8 mouse cellular contexts compared by ENCODE assay signal in genomic region chr1:139267844-139268243, GRCm38 (mm10).
DNase-seq lines count a peak whose midpoint lies in the region; ATAC-seq and TF ChIP-seq lines count a peak whose summit lies in the region.

No protein-coding gene starts in this region.

- TF ChIP-seq EP300 in heart, postnatal 0 days (IDR thresholded peaks at IDR 0.05; ENCODE audit: low read depth), result no peak

- no peaks in the 10 kb centered on the region for H3K4me1 ChIP-seq in heart, postnatal 0 days (ENCODE audit: control insufficient read depth, insufficient read depth)
- no peaks in the 10 kb centered on the region for H3K4me1 ChIP-seq in heart, embryonic 10.5 days
- no peaks in the 10 kb centered on the region for H3K4me1 ChIP-seq in E14TG2a.4 (replicated peaks; ENCODE audit: low read depth, low read length)
- H3K4me1 ChIP-seq in midbrain, embryonic 10.5 days, result no peaks in the 10 kb centered on the region

- peak; percentile 71 for DNase-seq in heart, postnatal 0 days (ENCODE audit: low spot score)
- DNase-seq in heart, embryonic 10.5 days (ENCODE audit: low spot score), result no peak
- peak; percentile 23 for DNase-seq in cerebellum, adult 8-10 months
- peak; percentile 55 for DNase-seq in layer of hippocampus, adult 9-10 months (ENCODE audit: low spot score)
- DNase-seq in midbrain, embryonic 10.5 days (ENCODE audit: low spot score), result peak; percentile 24
- DNase-seq in thymus, postnatal 10 days (ENCODE audit: low spot score in 2 of 2), result peak; percentile 6 to 56

- no peaks in the 10 kb centered on the region for H3K36me3 ChIP-seq in heart, postnatal 0 days (replicated peaks; ENCODE audit: control insufficient read depth, insufficient read depth, low read length)
- H3K36me3 ChIP-seq in heart, embryonic 10.5 days, result no peaks in the 10 kb centered on the region
- H3K36me3 ChIP-seq in E14TG2a.4 (ENCODE audit: insufficient read depth, low read length), result no peaks in the 10 kb centered on the region
- no peaks in the 10 kb centered on the region for H3K36me3 ChIP-seq in midbrain, embryonic 10.5 days

- H3K4me3 ChIP-seq in heart, postnatal 0 days (ENCODE audit: low read depth, low read length), result no peak overlapping the region
- no peak overlapping the region for H3K4me3 ChIP-seq in heart, embryonic 10.5 days
- H3K4me3 ChIP-seq in E14TG2a.4 (replicated peaks; ENCODE audit: low read length), result no peak overlapping the region
- H3K4me3 ChIP-seq in midbrain, embryonic 10.5 days, result no peak overlapping the region

- H3K9ac ChIP-seq in heart, postnatal 0 days (replicated peaks; ENCODE audit: low read depth, low read length), result no peak overlapping the region

- no peaks in the 10 kb centered on the region for H3K9me3 ChIP-seq in heart, postnatal 0 days (replicated peaks; ENCODE audit: control insufficient read depth, low read length)
- no peaks in the 10 kb centered on the region for H3K9me3 ChIP-seq in heart, embryonic 10.5 days
- no peaks in the 10 kb centered on the region for H3K9me3 ChIP-seq in E14TG2a.4 (ENCODE audit: low read length)
- H3K9me3 ChIP-seq in midbrain, embryonic 10.5 days (replicated peaks), result no peaks in the 10 kb centered on the region

- TF ChIP-seq CTCF in heart, postnatal 0 days (IDR thresholded peaks at IDR 0.05; ENCODE audit: low read depth), result peak; percentile 87
- peak; percentile 83 for TF ChIP-seq CTCF in E14TG2a.4 (conservative IDR thresholded peaks at IDR 0.05; ENCODE audit: low read length)

- no peaks in the 10 kb centered on the region for H3K27me3 ChIP-seq in heart, postnatal 0 days (ENCODE audit: control insufficient read depth, insufficient read depth, low read length)
- no peaks in the 10 kb centered on the region; the same call in 1 of the 2 replicates for H3K27me3 ChIP-seq in heart, embryonic 10.5 days (ENCODE audit: insufficient read depth, poor library complexity, severe bottlenecking)
- H3K27me3 ChIP-seq in E14TG2a.4 (ENCODE audit: insufficient read depth, low read length), result no peaks in the 10 kb centered on the region
- no peaks in the 10 kb centered on the region for H3K27me3 ChIP-seq in midbrain, embryonic 10.5 days (ENCODE audit: low read depth, poor library complexity, severe bottlenecking)

- 19% methylated on average over 6 of the region's 6 CpGs for WGBS in heart, postnatal 0 days
- WGBS in heart, embryonic 10.5 days, result 27% methylated on average over 6 of the region's 6 CpGs
- WGBS in midbrain, embryonic 10.5 days, result 28% methylated on average over 6 of the region's 6 CpGs

- no peak for ATAC-seq in heart, postnatal 0 days (ENCODE audit: insufficient read depth, low read depth)
- ATAC-seq in granulocyte monocyte progenitor cell, adult 5-6 weeks (replicated peaks; ENCODE audit: poor library complexity, severe bottlenecking), result peak; percentile 83

- no peak overlapping the region for H3K4me2 ChIP-seq in heart, postnatal 0 days (ENCODE audit: low read depth, low read length)

- no peak overlapping the region for H3K27ac ChIP-seq in heart, postnatal 0 days (ENCODE audit: low read depth)
- no peak overlapping the region for H3K27ac ChIP-seq in heart, embryonic 10.5 days
- H3K27ac ChIP-seq in midbrain, embryonic 10.5 days (replicated peaks), result no peak overlapping the region
